In the genomic region with DNA sequence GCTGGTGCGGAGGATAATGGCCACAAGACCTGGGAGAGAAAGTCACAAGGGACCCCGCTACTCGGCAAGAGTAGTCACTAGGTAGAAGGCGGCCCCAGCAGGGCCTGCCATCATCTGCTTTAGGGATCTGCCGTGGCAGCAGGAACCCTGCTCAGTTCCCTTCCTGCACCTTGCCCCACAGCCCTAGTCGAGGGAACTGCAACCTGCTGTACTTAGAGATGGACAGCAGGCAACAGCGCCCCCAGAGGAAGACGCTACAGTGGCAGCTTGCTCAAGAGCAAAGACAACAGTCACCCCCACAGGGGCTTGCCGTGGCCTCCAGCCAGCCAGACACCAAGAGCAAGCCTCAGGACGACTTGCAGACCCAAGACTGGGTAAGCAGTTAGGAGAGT, we compare ENCODE assay signal across 8 mouse cellular contexts. TPM values are rescaled to one million over a fixed set of nuclear protein-coding genes. Genes with fewer than 3 reads are reported as not detected.
DNase-seq lines count a peak whose midpoint lies in the region; ATAC-seq and TF ChIP-seq lines count a peak whose summit lies in the region.

No protein-coding gene starts in this region.

- H3K27me3 ChIP-seq in MEL (ENCODE audit: control insufficient read depth in 1 of 2, insufficient read depth in 2 of 2, low read length in 2 of 2): peaks cover 2 to 6% of the 10 kb centered on the region in 2 experiments; a peak in 2 of 4 replicates
- H3K27me3 ChIP-seq in cerebellum, adult 2 months (ENCODE audit: control insufficient read depth, insufficient read depth, low read length): no peaks in the 10 kb centered on the region
- no peaks in the 10 kb centered on the region for H3K27me3 ChIP-seq in lung, embryonic 16.5 days (ENCODE audit: control insufficient read depth, insufficient read depth, low read depth, low read length)

- H3K79me2 ChIP-seq in MEL (ENCODE audit: control insufficient read depth, insufficient read depth, low read length, poor library complexity): peaks cover 3% of the 10 kb centered on the region; the same call in 1 of the 2 replicates

- TF ChIP-seq RAD21 in MEL (IDR thresholded peaks at IDR 0.05; ENCODE audit: low read depth, low read length): peak; percentile 96

- H3K4me3 ChIP-seq in MEL (ENCODE audit: control insufficient read depth in 1 of 2, insufficient read depth in 1 of 2, low read depth in 2 of 2, low read length in 2 of 2): peak overlapping the region; percentile 69 to 71
- peak overlapping the region; percentile 77 for H3K4me3 ChIP-seq in cerebellum, adult 2 months (replicated peaks; ENCODE audit: insufficient read depth, low read depth, low read length)
- peak overlapping the region; percentile 56 for H3K4me3 ChIP-seq in lung, embryonic 16.5 days (ENCODE audit: low read length)

- TF ChIP-seq EP300 in MEL (IDR thresholded peaks at IDR 0.05; ENCODE audit: low read depth in 1 of 2, low read length in 2 of 2): no peak

- peak overlapping the region; percentile 70 for H3K9ac ChIP-seq in MEL (ENCODE audit: control insufficient read depth, low read depth, low read length, poor library complexity, severe bottlenecking)
- peak overlapping the region; percentile 73 for H3K9ac ChIP-seq in lung, embryonic 16.5 days (ENCODE audit: low read length)

- H3K4me2 ChIP-seq in lung, embryonic 16.5 days (ENCODE audit: low read depth, low read length): peak overlapping the region; percentile 91

- no peaks in the 10 kb centered on the region for H3K9me3 ChIP-seq in MEL (replicated peaks; ENCODE audit: insufficient read depth, low read length)
- no peaks in the 10 kb centered on the region for H3K9me3 ChIP-seq in lung, embryonic 16.5 days (ENCODE audit: control insufficient read depth, low read length)

- H3K36me3 ChIP-seq in MEL (ENCODE audit: control insufficient read depth in 1 of 2, insufficient read depth in 2 of 2, low read length in 2 of 2): peaks cover 0 to 4% of the 10 kb centered on the region in 2 experiments; a peak in 1 of 4 replicates
- peaks cover 2% of the 10 kb centered on the region; the same call in 1 of the 2 replicates for H3K36me3 ChIP-seq in lung, embryonic 16.5 days (ENCODE audit: control insufficient read depth, insufficient read depth, low read length)

- peak in 1 of 2 experiments; percentile 4; a peak in 1 of 4 replicates for TF ChIP-seq POLR2A in MEL (IDR thresholded peaks at IDR 0.05; ENCODE audit: control insufficient read depth in 1 of 2, insufficient read depth in 1 of 2, low read depth in 1 of 2, low read length in 2 of 2, poor library complexity in 1 of 2)
- TF ChIP-seq POLR2A in cerebellum, adult 2 months (IDR thresholded peaks at IDR 0.05; ENCODE audit: borderline replicate concordance, insufficient read depth, low read length): peak; percentile 70; the same call in 1 of the 2 replicates

- peak; percentile 90 to 98 for ATAC-seq in hematopoietic stem cell, adult 5-6 weeks (replicated peaks in 1 of 2; ENCODE audit: insufficient read depth in 1 of 2, low FRiP score in 2 of 2, low TSS enrichment in 1 of 2, low read depth in 1 of 2, poor library complexity in 2 of 2, severe bottlenecking in 2 of 2)
- peak; percentile 73 for ATAC-seq in lung, embryonic 16.5 days (ENCODE audit: low read depth)

- TF ChIP-seq CTCF in MEL (IDR thresholded peaks at IDR 0.05 in 2 of 3, conservative IDR thresholded peaks at IDR 0.05 in 1 of 3; ENCODE audit: control insufficient read depth in 1 of 3, insufficient read depth in 1 of 3, low read depth in 2 of 3, low read length in 3 of 3, poor library complexity in 1 of 3, severe bottlenecking in 1 of 3): peak in 2 of 3 experiments; percentile 100; a peak in 4 of 6 replicates
- TF ChIP-seq CTCF in cerebellum, adult 2 months (IDR thresholded peaks at IDR 0.05; ENCODE audit: borderline replicate concordance, insufficient read depth, low read depth, low read length): peak; percentile 97

- peak overlapping the region; percentile 70 for H3K27ac ChIP-seq in MEL (ENCODE audit: control insufficient read depth, low read depth, low read length)
- peak overlapping the region; percentile 92 for H3K27ac ChIP-seq in cerebellum, adult 2 months (ENCODE audit: insufficient read depth, low read length)
- peak overlapping the region; percentile 85 for H3K27ac ChIP-seq in lung, embryonic 16.5 days (ENCODE audit: low read length)

- H3K4me1 ChIP-seq in MEL (ENCODE audit: control insufficient read depth in 1 of 2, insufficient read depth in 2 of 2, low read length in 2 of 2): peaks cover 0 to 14% of the 10 kb centered on the region in 2 experiments; a peak in 2 of 4 replicates
- peaks cover 8% of the 10 kb centered on the region for H3K4me1 ChIP-seq in cerebellum, adult 2 months (ENCODE audit: control insufficient read depth, insufficient read depth, low read length)
- H3K4me1 ChIP-seq in lung, embryonic 16.5 days (replicated peaks; ENCODE audit: control insufficient read depth, insufficient read depth, low read length): peaks cover 17% of the 10 kb centered on the region; the same call in 1 of the 2 replicates

- peak; percentile 100 for DNase-seq in MEL (ENCODE audit: low read depth, low spot score)
- DNase-seq in cerebellum, adult 2 months: peak; percentile 90 to 92
- peak; percentile 88 for DNase-seq in forelimb bud, embryonic 11.5 days (ENCODE audit: low read depth, low spot score)
- DNase-seq in layer of hippocampus, adult 9-10 months (ENCODE audit: low spot score): peak; percentile 75
- peak; percentile 69 for DNase-seq in ovary, postnatal 10 days (ENCODE audit: low spot score)
- peak; percentile 84 to 93 for DNase-seq in thymus, postnatal 10 days (ENCODE audit: low spot score in 2 of 2)

- under 1% methylated on average over 10 of the region's 10 CpGs for WGBS in cerebellum, adult 2 months
- WGBS in lung, embryonic 16.5 days: 6% methylated on average over 10 of the region's 10 CpGs

TF ChIP-seq in MEL, 35 proteins besides CTCF, POLR2A, EP300 and RAD21 (continues in another document):
- TF ChIP-seq RCOR1 (IDR thresholded peaks at IDR 0.05; ENCODE audit: low read depth, low read length) (no peak), CHD2 (IDR thresholded peaks at IDR 0.05; ENCODE audit: low read length) (no peak), BHLHE40 (IDR thresholded peaks at IDR 0.05; ENCODE audit: borderline replicate concordance, low read depth, low read length) (peak; percentile 63), TAL1 (IDR thresholded peaks at IDR 0.05; ENCODE audit: low read length) (no peak), JUND (IDR thresholded peaks at IDR 0.05; ENCODE audit: low read depth, low read length) (no peak), MYB (IDR thresholded peaks at IDR 0.05; ENCODE audit: low read depth, low read length) (no peak), NRF1 (IDR thresholded peaks at IDR 0.05; ENCODE audit: insufficient read depth, low read depth, low read length, poor library complexity, severe bottlenecking) (peak; percentile 55; the same call in 1 of the 2 replicates), ZC3H11A (IDR thresholded peaks at IDR 0.05; ENCODE audit: low read depth, low read length) (peak; percentile 56), NELFE (IDR thresholded peaks at IDR 0.05; ENCODE audit: low read depth, low read length) (peak; percentile 83), MAZ (IDR thresholded peaks at IDR 0.05; ENCODE audit: low read depth, low read length) (peak; percentile 98), POLR2AphosphoS2 (IDR thresholded peaks at IDR 0.05; ENCODE audit: low read length) (no peak), POLR2AphosphoS5 (IDR thresholded peaks at IDR 0.05; ENCODE audit: borderline replicate concordance, low read depth, low read length) (no peak), ZMIZ1 (IDR thresholded peaks at IDR 0.05; ENCODE audit: low read depth, low read length) (peak; percentile 59; the same call in 1 of the 2 replicates), ETS1 (IDR thresholded peaks at IDR 0.05; ENCODE audit: low read depth, low read length) (peak; percentile 48; the same call in 1 of the 2 replicates), USF1 (IDR thresholded peaks at IDR 0.05; ENCODE audit: low read depth, low read length) (no peak; the same call in none of the 2 replicates), GABPA (IDR thresholded peaks at IDR 0.05; ENCODE audit: low read depth, low read length) (no peak), TBP (IDR thresholded peaks at IDR 0.05; ENCODE audit: low read depth, low read length) (peak; percentile 85), MEF2A (IDR thresholded peaks at IDR 0.05; ENCODE audit: extremely low read depth, insufficient replicate concordance, low read depth, low read length, poor library complexity, severe bottlenecking) (no peak), E2F4 (IDR thresholded peaks at IDR 0.05; ENCODE audit: borderline replicate concordance, low read depth, low read length) (no peak), SMC3 (IDR thresholded peaks at IDR 0.05; ENCODE audit: low read depth, low read length) (peak; percentile 86), MYC (IDR thresholded peaks at IDR 0.05; ENCODE audit: low read depth, low read length) (peak; percentile 72; the same call in 1 of the 2 replicates), TCF12 (IDR thresholded peaks at IDR 0.05; ENCODE audit: low read depth, low read length) (peak; percentile 67), SIN3A (IDR thresholded peaks at IDR 0.05; ENCODE audit: low read length) (peak; percentile 93), HCFC1 (IDR thresholded peaks at IDR 0.05; ENCODE audit: low read depth, low read length) (peak; percentile 80), ELF1 (IDR thresholded peaks at IDR 0.05; ENCODE audit: low read depth, low read length) (peak; percentile 77), UBTF (IDR thresholded peaks at IDR 0.05; ENCODE audit: borderline replicate concordance, insufficient read depth, low read depth, low read length) (peak; percentile 86; the same call in 1 of the 2 replicates), CHD1 (IDR thresholded peaks at IDR 0.05; ENCODE audit: low read depth, low read length) (no peak)

RNA-seq across cellular contexts. Expression of a gene that starts 0.8 kb away (rescaled TPM):
- total RNA-seq in MEL (2012; rRNA removed): 0.59 and 0.65 TPM in 2 replicates
- polyA plus RNA-seq in MEL (2012; ENCODE audit: insufficient read depth in 1 of 2, insufficient read length in 2 of 2, low read depth in 1 of 2, low replicate concordance in 2 of 2, missing spikeins in 1 of 2): under 1 TPM in 1 of 2 experiments, not detected in 1; 0.43 TPM
- polyA plus RNA-seq in cerebellum, adult 2 months (2012; rRNA removed): 0.25 and 0.30 TPM in 2 replicates
- 0.38 TPM in 1 of 2 replicates, not detected in the other for total RNA-seq in hematopoietic stem cell, adult 5-6 weeks (2017)
- 0.15 TPM in 1 of 2 replicates, not detected in the other for polyA plus RNA-seq in lung, embryonic 16.5 days (2015; fragmentation: Nextera tagmentation; extraction: Ambion mirVana)

RNA-seq across cellular contexts. Expression of a gene that starts 23.0 kb away (rescaled TPM):
- total RNA-seq in MEL (2012; rRNA removed): 99.5 and 102 TPM in 2 replicates
- 100 to 1,000 TPM in 1 of 2 experiments, 10 to 100 TPM in 1; 69.0 to 410 TPM for polyA plus RNA-seq in MEL (2012; ENCODE audit: insufficient read depth in 1 of 2, insufficient read length in 2 of 2, low read depth in 1 of 2, low replicate concordance in 2 of 2, missing spikeins in 1 of 2)
- polyA plus RNA-seq in cerebellum, adult 2 months (2012; rRNA removed): 60.4 and 61.4 TPM in 2 replicates
- total RNA-seq in hematopoietic stem cell, adult 5-6 weeks (2017): 39.8 and 42.2 TPM in 2 replicates
- polyA plus RNA-seq in lung, embryonic 16.5 days (2015; fragmentation: Nextera tagmentation; extraction: Ambion mirVana): 11.2 and 12.2 TPM in 2 replicates

Comparison
In these comparisons a context has a peak if more than half of its experiments do, and no peak if none do; other contexts are left out.
1. Peak in every context shown above with its lines: DNase-seq, ATAC-seq, H3K4me3 ChIP-seq and H3K27ac ChIP-seq.